Mouse (Mus musculus): ENCODE data around the gene Capn3. TPM values are rescaled to one million over a fixed set of nuclear protein-coding genes. Genes with fewer than 3 reads are reported as not detected.

The Capn3 gene
- polyA plus RNA-seq, 1 experiment: 69.8 TPM

- Histone ChIP-seq H3K4me1 (replicated peaks; ENCODE audit: control insufficient read depth, insufficient read depth, low read length) (peaks cover 13% of the 10 kb centered on the region), H3K36me3 (ENCODE audit: control insufficient read depth, insufficient read depth, low read length) (no peaks in the 10 kb centered on the region), H3K27me3 (ENCODE audit: control insufficient read depth, insufficient read depth, low read length) (no peaks in the 10 kb centered on the region), H3K4me3 (ENCODE audit: control insufficient read depth, insufficient read depth, low read length) (no peak overlapping the region), H3K27ac (ENCODE audit: control insufficient read depth, insufficient read depth, low read length) (peak overlapping the region; percentile 49)
- no peak for DNase-seq
- WGBS: 16% methylated on average over 10 of the region's 10 CpGs
- TF ChIP-seq POLR2A (IDR thresholded peaks at IDR 0.05; ENCODE audit: control insufficient read depth, extremely low read depth, insufficient read depth, low read length, poor library complexity): no peak
- no peak for TF ChIP-seq CTCF (IDR thresholded peaks at IDR 0.05; ENCODE audit: borderline replicate concordance, control insufficient read depth, extremely low read depth, insufficient read depth, low read length, poor library complexity)
Measured at GRCm38 (mm10) chr2:120446373-120446772, 9.4 kb upstream of the Capn3 start.

- Histone ChIP-seq H3K4me3 (ENCODE audit: control insufficient read depth, insufficient read depth, low read length) (no peak overlapping the region), H3K27me3 (ENCODE audit: control insufficient read depth, insufficient read depth, low read length) (no peaks in the 10 kb centered on the region), H3K4me1 (replicated peaks; ENCODE audit: control insufficient read depth, insufficient read depth, low read length) (peaks cover 15% of the 10 kb centered on the region), H3K27ac (ENCODE audit: control insufficient read depth, insufficient read depth, low read length) (no peak overlapping the region), H3K36me3 (ENCODE audit: control insufficient read depth, insufficient read depth, low read length) (no peaks in the 10 kb centered on the region)
- WGBS: 95% methylated on average over 1 of the region's 1 CpGs
- TF ChIP-seq CTCF (IDR thresholded peaks at IDR 0.05; ENCODE audit: borderline replicate concordance, control insufficient read depth, extremely low read depth, insufficient read depth, low read length, poor library complexity): no peak
- no peak for TF ChIP-seq POLR2A (IDR thresholded peaks at IDR 0.05; ENCODE audit: control insufficient read depth, extremely low read depth, insufficient read depth, low read length, poor library complexity)
- DNase-seq: no peak
Measured at GRCm38 (mm10) chr2:120447306-120447705, 8.5 kb upstream of the Capn3 start.

- WGBS: 36% methylated on average over 6 of the region's 6 CpGs
- no peak for DNase-seq
- no peaks in the 10 kb centered on the region for H3K27me3 ChIP-seq (ENCODE audit: control insufficient read depth, insufficient read depth, low read length)
- H3K27ac ChIP-seq (ENCODE audit: control insufficient read depth, insufficient read depth, low read length): no peak overlapping the region; the same call in 1 of the 2 replicates
- TF ChIP-seq POLR2A (IDR thresholded peaks at IDR 0.05; ENCODE audit: control insufficient read depth, extremely low read depth, insufficient read depth, low read length, poor library complexity): no peak
- TF ChIP-seq CTCF (IDR thresholded peaks at IDR 0.05; ENCODE audit: borderline replicate concordance, control insufficient read depth, extremely low read depth, insufficient read depth, low read length, poor library complexity): no peak
- H3K36me3 ChIP-seq (ENCODE audit: control insufficient read depth, insufficient read depth, low read length): no peaks in the 10 kb centered on the region; the same call in 1 of the 2 replicates
- H3K4me1 ChIP-seq (replicated peaks; ENCODE audit: control insufficient read depth, insufficient read depth, low read length): peaks cover 19% of the 10 kb centered on the region
- H3K4me3 ChIP-seq (ENCODE audit: control insufficient read depth, insufficient read depth, low read length): no peak overlapping the region
Measured at GRCm38 (mm10) chr2:120450724-120451123, 5.1 kb upstream of the Capn3 start.

GRCm38 (mm10) chr2:120452600-120452999, 3.2 kb upstream of the Capn3 start:
- DNase-seq: no peak
- H3K4me1 ChIP-seq (replicated peaks; ENCODE audit: control insufficient read depth, insufficient read depth, low read length): peaks cover 15% of the 10 kb centered on the region
- H3K27ac ChIP-seq (ENCODE audit: control insufficient read depth, insufficient read depth, low read length): no peak overlapping the region
- no peaks in the 10 kb centered on the region; the same call in 1 of the 2 replicates for H3K36me3 ChIP-seq (ENCODE audit: control insufficient read depth, insufficient read depth, low read length)
- H3K4me3 ChIP-seq (ENCODE audit: control insufficient read depth, insufficient read depth, low read length): no peak overlapping the region
- 94% methylated on average over 4 of the region's 4 CpGs for WGBS
- H3K27me3 ChIP-seq (ENCODE audit: control insufficient read depth, insufficient read depth, low read length): no peaks in the 10 kb centered on the region
- no peak for TF ChIP-seq CTCF (IDR thresholded peaks at IDR 0.05; ENCODE audit: borderline replicate concordance, control insufficient read depth, extremely low read depth, insufficient read depth, low read length, poor library complexity)
- TF ChIP-seq POLR2A (IDR thresholded peaks at IDR 0.05; ENCODE audit: control insufficient read depth, extremely low read depth, insufficient read depth, low read length, poor library complexity): no peak

- H3K4me3 ChIP-seq (ENCODE audit: control insufficient read depth, insufficient read depth, low read length): no peak overlapping the region
- WGBS: 7% methylated on average over 2 of the region's 2 CpGs
- H3K4me1 ChIP-seq (replicated peaks; ENCODE audit: control insufficient read depth, insufficient read depth, low read length): peaks cover 14% of the 10 kb centered on the region
- TF ChIP-seq CTCF (IDR thresholded peaks at IDR 0.05; ENCODE audit: borderline replicate concordance, control insufficient read depth, extremely low read depth, insufficient read depth, low read length, poor library complexity) (no peak), POLR2A (IDR thresholded peaks at IDR 0.05; ENCODE audit: control insufficient read depth, extremely low read depth, insufficient read depth, low read length, poor library complexity) (0 out of 2 replicates have a peak, but pooled peaks have one; percentile 48)
- H3K36me3 ChIP-seq (ENCODE audit: control insufficient read depth, insufficient read depth, low read length): peaks cover under 1% of the 10 kb centered on the region
- H3K27ac ChIP-seq (ENCODE audit: control insufficient read depth, insufficient read depth, low read length): peak overlapping the region; percentile 26; the same call in 1 of the 2 replicates
- peak; percentile 72 for DNase-seq
- no peaks in the 10 kb centered on the region for H3K27me3 ChIP-seq (ENCODE audit: control insufficient read depth, insufficient read depth, low read length)
Measured at GRCm38 (mm10) chr2:120454987-120455386, 832 bp upstream of the Capn3 start.

GRCm38 (mm10) chr2:120460216-120460615, 4.4 kb downstream of the Capn3 start:
- 95% methylated on average over 4 of the region's 4 CpGs for WGBS
- Histone ChIP-seq H3K4me1 (replicated peaks; ENCODE audit: control insufficient read depth, insufficient read depth, low read length) (peaks cover 2% of the 10 kb centered on the region; the same call in 1 of the 2 replicates), H3K36me3 (ENCODE audit: control insufficient read depth, insufficient read depth, low read length) (peaks cover 4% of the 10 kb centered on the region), H3K27ac (ENCODE audit: control insufficient read depth, insufficient read depth, low read length) (no peak overlapping the region), H3K4me3 (ENCODE audit: control insufficient read depth, insufficient read depth, low read length) (no peak overlapping the region), H3K27me3 (ENCODE audit: control insufficient read depth, insufficient read depth, low read length) (no peaks in the 10 kb centered on the region)
- TF ChIP-seq CTCF (IDR thresholded peaks at IDR 0.05; ENCODE audit: borderline replicate concordance, control insufficient read depth, extremely low read depth, insufficient read depth, low read length, poor library complexity) (no peak), POLR2A (IDR thresholded peaks at IDR 0.05; ENCODE audit: control insufficient read depth, extremely low read depth, insufficient read depth, low read length, poor library complexity) (no peak)
- no peak for DNase-seq

GRCm38 (mm10) chr2:120463328-120463727, 7.5 kb downstream of the Capn3 start:
- Histone ChIP-seq H3K36me3 (ENCODE audit: control insufficient read depth, insufficient read depth, low read length) (peaks cover 4% of the 10 kb centered on the region), H3K4me1 (replicated peaks; ENCODE audit: control insufficient read depth, insufficient read depth, low read length) (peaks cover 4% of the 10 kb centered on the region), H3K4me3 (ENCODE audit: control insufficient read depth, insufficient read depth, low read length) (no peak overlapping the region), H3K27ac (ENCODE audit: control insufficient read depth, insufficient read depth, low read length) (no peak overlapping the region), H3K27me3 (ENCODE audit: control insufficient read depth, insufficient read depth, low read length) (no peaks in the 10 kb centered on the region)
- DNase-seq: no peak
- WGBS: 66% methylated on average over 7 of the region's 7 CpGs
- TF ChIP-seq CTCF (IDR thresholded peaks at IDR 0.05; ENCODE audit: borderline replicate concordance, control insufficient read depth, extremely low read depth, insufficient read depth, low read length, poor library complexity) (no peak), POLR2A (IDR thresholded peaks at IDR 0.05; ENCODE audit: control insufficient read depth, extremely low read depth, insufficient read depth, low read length, poor library complexity) (no peak)

Measured in thymus, adult 2 months (tissue).